Mouse (Mus musculus) kidney, postnatal 0 days (tissue): ENCODE data around the gene Mcf2l. TPM values are rescaled to one million over a fixed set of nuclear protein-coding genes. Genes with fewer than 3 reads are reported as not detected.

Experiments used
- ATAC-seq: fragments of 200-750 bp; cut with Nextera tagmentation; replicated peaks from 2 replicates; pipeline ENCODE4 v1.8.0; 2017; ENCODE audit warnings: low read depth, moderate number of reproducible peaks, moderate TSS enrichment, moderate library complexity; ENCODE audit not compliant: low FRiP score
- DNase-seq: peaks from one replicate; pipeline ENCODE4 v3.0.0-alpha.2; 2016; ENCODE audit warnings: low spot score
- H3K27ac ChIP-seq: fragments of 300-500 bp; sonication (generic); 2 replicates; pipeline ENCODE4 v1.5.1; 2014; ENCODE audit warnings: mild to moderate bottlenecking
- H3K27me3 ChIP-seq: fragments of 300-500 bp; sonication (generic); 2 replicates; pipeline ENCODE4 v1.6.1; 2014; ENCODE audit warnings: low read length, mixed read lengths; ENCODE audit not compliant: insufficient read depth
- H3K36me3 ChIP-seq: fragments of 300-500 bp; sonication (generic); 2 replicates; pipeline ENCODE4 v1.6.1; 2014; ENCODE audit warnings: low read length, mixed read lengths; ENCODE audit not compliant: insufficient read depth
- H3K4me1 ChIP-seq: fragments of 300-500 bp; sonication (generic); replicated peaks from 2 replicates; pipeline ENCODE4 v1.6.1; 2014; ENCODE audit warnings: antibody characterized with exemption, low read length, mixed read lengths; ENCODE audit not compliant: insufficient read depth
- H3K4me2 ChIP-seq: fragments of 300-500 bp; sonication (generic); 2 replicates; pipeline ENCODE4 v1.6.1; 2014; ENCODE audit warnings: mild to moderate bottlenecking, low read length, moderate library complexity, mixed read lengths
- H3K4me3 ChIP-seq: fragments of 300-500 bp; sonication (generic); replicated peaks from 2 replicates; pipeline ENCODE4 v1.5.1; 2014; ENCODE audit warnings: low read depth, low read length
- H3K9ac ChIP-seq: fragments of 300-500 bp; sonication (generic); 2 replicates; pipeline ENCODE4 v1.6.1; 2014; ENCODE audit warnings: low read depth, low read length
- H3K9me3 ChIP-seq: fragments of 300-500 bp; sonication (generic); replicated peaks from 2 replicates; pipeline ENCODE4 v1.6.1; 2016; ENCODE audit warnings: low read length, inconsistent platforms, mixed read lengths
- CTCF ChIP-seq: IDR thresholded peaks from 2 replicates; pipeline ENCODE4 v1.5.1; 2016; ENCODE audit warnings: antibody characterized with exemption, low read depth, mild to moderate bottlenecking, moderate library complexity
- WGBS: fragments of 180-500 bp; shearing (Covaris S2); extraction: QIAGEN DNeasy Blood & Tissue Kit; methylation state at CpG from one replicate; pipeline ENCODE4 v1.1.7; 2014; 5-methylcytosine and 5-hydroxymethylcytosine counted together
- polyA plus RNA-seq: library from polyadenylated mRNA; unstranded; fragments of >200 nt; fragmentation: Nextera tagmentation; extraction: Ambion mirVana; gene quantifications from 2 replicates; pipeline ENCODE4 v1.2.1, GENCODE M21; 2015

The Mcf2l gene
- 10.9 and 11.2 TPM in 2 replicates for polyA plus RNA-seq

GRCm38 (mm10) chr8:12873357-12874046 lies at the start of gene Mcf2l:
Mcf2l (plus strand) TSS chr8:12873806.
- peaks cover 13% of the 10 kb centered on the region; the same call in 1 of the 2 replicates for H3K4me1 ChIP-seq
- peak within 1 kb of the TSS; percentile 47 for H3K4me3 ChIP-seq
- H3K9me3 ChIP-seq: no peaks in the 10 kb centered on the region
- peak within 1 kb of the TSS; percentile 70 for H3K4me2 ChIP-seq
- no peak for TF ChIP-seq CTCF
- H3K27me3 ChIP-seq: no peaks in the 10 kb centered on the region
- ATAC-seq: peak; percentile 74
- DNase-seq: peak; percentile 83
- H3K36me3 ChIP-seq: no peaks in the 10 kb centered on the region
- under 1% methylated on average over 29 of the region's 30 CpGs for WGBS
- peak within 1 kb of the TSS; percentile 46; the same call in 1 of the 2 replicates for H3K9ac ChIP-seq
- H3K27ac ChIP-seq: peak within 1 kb of the TSS; percentile 73

GRCm38 (mm10) chr8:12824562-12824961 lies 49.0 kb upstream of the Mcf2l start:
- Histone ChIP-seq H3K4me2 (no peak overlapping the region), H3K9me3 (no peaks in the 10 kb centered on the region), H3K27me3 (no peaks in the 10 kb centered on the region), H3K36me3 (peaks cover 57% of the 10 kb centered on the region), H3K4me3 (no peak overlapping the region), H3K27ac (no peak overlapping the region), H3K9ac (no peak overlapping the region), H3K4me1 (no peaks in the 10 kb centered on the region)
- WGBS: 72% methylated on average over 10 of the region's 10 CpGs
- ATAC-seq (no peak), DNase-seq (no peak)
- peak; percentile 33; the same call in 1 of the 2 replicates for TF ChIP-seq CTCF

GRCm38 (mm10) chr8:12825236-12825635 lies 48.4 kb upstream of the Mcf2l start:
- WGBS: 68% methylated on average over 6 of the region's 6 CpGs
- Histone ChIP-seq H3K4me3 (no peak overlapping the region), H3K36me3 (peaks cover 57% of the 10 kb centered on the region), H3K27me3 (no peaks in the 10 kb centered on the region), H3K4me1 (no peaks in the 10 kb centered on the region), H3K9me3 (no peaks in the 10 kb centered on the region), H3K27ac (no peak overlapping the region), H3K9ac (no peak overlapping the region), H3K4me2 (no peak overlapping the region)
- DNase-seq: no peak
- ATAC-seq: no peak
- no peak for TF ChIP-seq CTCF

- Histone ChIP-seq H3K4me2 (no peak overlapping the region), H3K36me3 (peaks cover 54% of the 10 kb centered on the region), H3K4me1 (no peaks in the 10 kb centered on the region), H3K9me3 (no peaks in the 10 kb centered on the region), H3K27ac (no peak overlapping the region), H3K4me3 (no peak overlapping the region), H3K9ac (no peak overlapping the region), H3K27me3 (no peaks in the 10 kb centered on the region)
- ATAC-seq: no peak
- no peak for DNase-seq
- WGBS: 78% methylated on average over 8 of the region's 8 CpGs
- no peak for TF ChIP-seq CTCF
Measured at GRCm38 (mm10) chr8:12825686-12826237, 47.8 kb upstream of the Mcf2l start.

- TF ChIP-seq CTCF: no peak
- DNase-seq (no peak), ATAC-seq (no peak)
- no peak overlapping the region for H3K4me2 ChIP-seq
- H3K9me3 ChIP-seq: no peaks in the 10 kb centered on the region
- H3K36me3 ChIP-seq: peaks cover 55% of the 10 kb centered on the region
- 90% methylated on average over 9 of the region's 9 CpGs for WGBS
- H3K27ac ChIP-seq: no peak overlapping the region
- H3K9ac ChIP-seq: no peak overlapping the region
- H3K4me1 ChIP-seq: no peaks in the 10 kb centered on the region
- no peak overlapping the region for H3K4me3 ChIP-seq
- no peaks in the 10 kb centered on the region for H3K27me3 ChIP-seq
Measured at GRCm38 (mm10) chr8:12827124-12827523, 46.5 kb upstream of the Mcf2l start.

GRCm38 (mm10) chr8:12828298-12828697 lies 45.3 kb upstream of the Mcf2l start:
- ATAC-seq: no peak
- no peak for TF ChIP-seq CTCF
- Histone ChIP-seq H3K27me3 (no peaks in the 10 kb centered on the region), H3K9ac (no peak overlapping the region), H3K9me3 (no peaks in the 10 kb centered on the region), H3K36me3 (peaks cover 52% of the 10 kb centered on the region), H3K4me3 (no peak overlapping the region), H3K4me2 (no peak overlapping the region), H3K4me1 (no peaks in the 10 kb centered on the region), H3K27ac (no peak overlapping the region)
- DNase-seq: no peak
- WGBS: 85% methylated on average over 6 of the region's 6 CpGs
